Mouse (Mus musculus) C2C12 (cell line): ENCODE measurements around the gene Eln.

Experiments
- CTCF ChIP-seq: IDR thresholded peaks from one replicate; pipeline ENCODE4 v1.5.1; 2011; ENCODE audit not compliant: control insufficient read depth, insufficient read depth, insufficient read length
- MAX ChIP-seq: IDR thresholded peaks from one replicate; pipeline ENCODE4 v1.6.1; 2011; ENCODE audit warnings: mild to moderate bottlenecking, control low read depth
- USF1 ChIP-seq: IDR thresholded peaks from one replicate; pipeline ENCODE4 v1.6.1; 2011; ENCODE audit warnings: low read depth, mild to moderate bottlenecking, control low read depth, moderate library complexity

- TF ChIP-seq CTCF, result no peak
- no peak for TF ChIP-seq USF1
- no peak for TF ChIP-seq MAX
Observed at GRCm38 (mm10) chr5:134709275-134709674, 37.8 kb downstream of the Eln start.
